Mouse (Mus musculus) spleen, embryonic (tissue): ENCODE measurements at regions not wholly inside any gene's neighbourhood (a gene's known extent, or its start where the extent isn't known, plus 50 kb on each side); places are given as distances from the start of the nearest gene placed in this dataset.

Source experiments
- CTCF ChIA-PET: fragments of 350-600 bp; sonication (Branson Sonifier 250); formaldehyde crosslinking; loops from one replicate; lab custom pipeline; 2022; lab: Charles Lee

DNA sequence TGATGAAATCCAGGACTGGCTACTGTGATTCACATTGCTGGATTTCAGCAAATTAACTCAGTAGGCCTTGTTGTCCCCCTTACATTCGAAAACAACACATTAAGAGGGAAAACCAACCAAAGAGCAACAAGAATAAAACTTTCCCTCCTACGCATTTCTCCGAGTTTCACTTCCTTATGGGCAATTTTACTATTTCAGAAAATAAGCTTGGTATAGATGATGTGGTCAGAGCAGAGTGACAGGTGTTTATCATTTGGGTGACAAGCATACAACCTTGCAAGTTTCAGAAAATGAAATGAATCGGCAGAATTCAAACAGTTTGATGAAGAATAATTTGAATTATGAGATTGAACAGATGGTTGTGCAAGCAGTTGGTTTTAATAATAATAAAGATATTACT is 220.6 kb downstream of the Etaa1 start:
- CTCF ChIA-PET = no interaction called here

DNA sequence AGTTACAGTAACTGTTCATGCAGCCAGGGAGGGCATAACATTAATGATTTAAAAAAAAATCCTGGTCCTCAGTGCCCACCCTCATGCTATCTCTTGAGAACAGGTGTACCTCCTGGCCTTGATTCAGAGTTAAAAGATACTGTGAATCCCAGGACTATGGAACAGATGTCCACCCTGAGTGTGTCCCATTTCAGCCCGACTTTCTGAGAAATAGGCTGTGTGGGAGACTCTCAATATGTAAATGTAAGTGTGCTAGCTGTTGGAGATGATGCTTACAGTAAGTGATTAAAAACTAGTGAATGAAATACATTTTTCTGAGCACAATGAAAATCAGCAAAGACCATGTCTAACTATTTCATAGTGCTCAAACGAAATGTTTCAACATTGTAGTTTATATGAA is 219.2 kb downstream of the Etaa1 start:
- CTCF ChIA-PET = no interaction called here

DNA sequence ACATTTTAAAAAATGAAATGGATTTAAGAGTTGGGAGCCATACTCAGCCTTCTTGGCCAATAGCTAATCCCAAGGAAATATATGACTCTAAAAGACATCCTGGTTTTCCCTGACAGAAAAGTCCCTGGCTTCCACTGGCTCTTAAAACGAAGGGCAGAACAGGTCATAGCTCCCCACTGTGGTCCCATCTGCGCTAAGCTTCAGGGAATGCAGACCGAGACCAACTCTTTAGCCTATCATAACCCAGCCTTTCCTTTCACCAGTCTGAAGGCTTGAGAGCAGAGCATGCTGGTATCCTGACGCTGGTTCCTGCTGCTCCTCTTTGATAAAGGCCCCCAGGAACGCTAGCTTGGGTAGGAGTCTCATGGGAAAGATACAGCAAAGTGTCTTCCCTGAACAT is 214.8 kb downstream of the Etaa1 start:
- CTCF ChIA-PET = no interaction called here

DNA sequence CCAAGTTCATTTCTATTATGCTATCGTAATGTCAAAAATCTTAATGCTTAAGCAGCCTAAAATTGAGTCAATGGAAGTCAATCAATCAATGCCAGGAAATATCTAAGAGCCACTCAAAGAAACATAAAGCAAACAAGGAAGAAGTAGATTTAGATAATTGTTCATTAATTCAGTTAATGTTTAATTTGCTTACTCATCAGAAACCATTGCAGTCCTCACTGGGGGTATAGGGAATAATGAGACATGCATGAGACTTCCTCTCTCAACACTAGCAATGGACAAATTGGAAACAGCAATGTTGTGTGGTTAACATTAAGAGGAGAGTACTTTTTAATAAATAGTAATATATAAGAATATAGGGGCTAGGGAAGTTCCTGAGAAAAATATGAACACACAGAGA is 209.9 kb downstream of the Etaa1 start:
- CTCF ChIA-PET = no interaction called here

DNA sequence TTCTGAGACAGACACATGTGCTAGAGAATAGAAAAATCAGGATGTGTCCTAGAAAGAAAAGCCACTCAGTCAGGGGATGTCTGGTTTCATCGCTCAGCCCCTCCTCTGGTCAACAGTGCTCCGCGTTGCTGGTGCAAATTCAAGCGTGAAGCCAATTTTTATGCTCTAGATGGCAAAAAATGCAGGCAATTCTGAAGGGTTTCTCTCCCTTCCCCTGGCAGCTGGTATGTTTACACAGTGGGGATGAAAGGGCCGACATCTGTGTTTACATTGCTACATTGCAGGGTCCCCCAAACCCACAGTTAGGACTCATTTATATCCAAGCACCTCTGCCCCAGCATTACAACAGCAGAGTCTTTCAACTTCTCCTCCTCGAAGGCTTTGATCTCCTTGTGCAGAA is 203.3 kb downstream of the Etaa1 start:
- CTCF ChIA-PET = no interaction called here

DNA sequence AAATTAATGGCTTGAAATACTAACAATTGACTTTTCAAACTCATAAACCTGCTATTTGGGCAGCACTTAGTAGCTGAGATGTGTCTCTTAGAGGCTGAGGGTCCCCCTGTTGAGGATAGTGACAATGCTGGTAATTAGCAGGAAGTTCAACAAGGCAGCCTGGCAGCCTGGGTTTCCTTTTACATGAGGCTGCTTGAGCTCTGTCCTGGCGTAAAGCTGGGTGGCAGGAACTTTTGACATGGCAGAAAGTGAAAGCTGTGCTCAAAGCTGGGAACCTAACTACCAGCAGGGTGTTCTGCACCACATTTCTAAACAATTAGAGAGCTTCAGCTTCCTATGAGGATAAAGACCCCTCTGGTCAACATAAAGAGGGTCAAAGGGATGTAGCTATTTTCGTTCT is 194.5 kb downstream of the Etaa1 start:
- CTCF ChIA-PET = no interaction called here

DNA sequence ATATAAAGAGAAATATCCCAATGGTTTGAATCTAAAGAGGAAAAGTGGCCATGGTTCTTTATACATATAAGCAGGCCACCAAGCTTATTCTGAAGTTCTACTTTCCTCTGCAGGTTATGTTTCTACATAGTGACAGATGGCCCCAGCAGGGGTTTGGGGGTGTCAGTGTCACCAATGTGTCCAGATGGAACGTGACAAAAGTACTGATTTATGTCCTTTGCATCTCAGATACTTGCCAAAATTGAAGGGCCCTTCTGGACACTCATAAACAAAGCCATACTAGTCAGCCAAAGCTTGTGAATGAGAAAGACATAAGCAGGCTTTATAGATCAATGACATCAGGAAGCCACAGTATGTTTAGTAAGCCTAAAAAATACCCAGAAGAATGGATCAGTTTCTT is 190.3 kb downstream of the Etaa1 start:
- CTCF ChIA-PET = no interaction called here

DNA sequence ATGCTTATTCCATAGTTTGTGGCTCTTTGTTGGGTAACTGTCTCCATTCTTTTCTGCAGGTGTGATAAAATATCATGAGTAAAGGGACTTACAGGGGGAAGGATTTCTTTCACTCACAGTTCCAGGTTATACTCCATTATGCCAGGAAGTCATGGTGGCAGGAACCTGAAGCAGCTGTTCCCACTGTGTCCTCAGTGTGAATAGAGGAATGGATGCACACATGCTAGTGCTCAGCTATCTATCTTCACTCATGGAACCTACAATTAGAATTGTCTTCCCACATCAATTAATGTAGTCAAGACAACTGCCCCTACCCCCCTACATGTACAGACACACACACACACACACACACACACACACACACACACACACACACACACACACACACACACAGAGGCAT is 189.5 kb downstream of the Etaa1 start:
- CTCF ChIA-PET = interaction anchor here (0.5 kb wide), 1 partner anchor 1504 kb away, joined by 5 read pairs; no protein-coding TSS in a partner anchor

DNA sequence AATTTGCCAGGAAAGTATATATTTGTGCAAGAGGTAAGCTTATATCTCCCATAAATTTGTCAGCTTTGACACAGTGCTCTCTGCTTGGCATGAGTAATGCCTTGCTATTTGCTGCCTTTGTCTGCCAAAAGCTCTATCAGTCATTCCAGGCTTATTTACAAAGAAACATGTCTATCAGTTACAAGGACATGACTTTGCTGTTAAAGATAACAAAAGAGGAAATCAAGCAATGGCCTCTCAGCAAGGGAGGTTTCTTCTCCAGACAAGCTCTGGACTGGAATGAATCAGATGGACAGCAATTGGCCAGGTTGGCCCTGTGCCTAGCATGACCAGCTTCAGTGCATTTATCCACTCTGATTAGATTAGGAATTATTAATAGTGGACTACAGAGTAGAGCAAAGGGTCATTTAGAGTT is 185.3 kb downstream of the Etaa1 start:
- CTCF ChIA-PET = no interaction called here

DNA sequence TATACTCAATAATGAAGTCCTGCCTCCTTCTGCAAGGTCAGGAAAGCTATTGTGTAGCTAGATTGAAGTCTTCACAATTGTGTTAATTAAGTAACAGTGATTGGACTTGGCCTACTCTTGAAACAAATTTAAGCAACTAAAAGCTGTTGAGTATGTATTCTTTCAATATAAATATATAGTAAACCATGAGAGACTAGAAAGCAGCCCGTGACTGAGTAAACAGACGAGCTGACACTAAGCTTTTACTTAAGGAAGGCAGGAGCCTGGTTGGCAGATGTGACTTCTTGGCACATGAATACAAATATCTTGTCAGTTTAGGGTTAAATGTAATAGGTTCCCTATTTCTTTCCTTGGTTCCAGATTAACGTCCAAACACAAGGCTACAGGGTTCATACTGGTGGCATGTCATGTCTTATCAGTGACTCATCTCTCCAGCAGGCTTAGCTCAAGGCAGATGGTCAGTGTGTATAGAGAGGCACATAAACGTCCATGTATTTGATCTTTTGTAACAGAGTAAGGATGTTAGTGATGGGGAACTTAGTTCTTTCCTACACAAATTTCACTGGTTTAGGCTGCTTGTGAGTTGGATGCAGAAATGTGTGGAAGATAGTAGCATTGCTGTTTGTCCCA is 184.7 kb downstream of the Etaa1 start:
- CTCF ChIA-PET = no interaction called here

DNA sequence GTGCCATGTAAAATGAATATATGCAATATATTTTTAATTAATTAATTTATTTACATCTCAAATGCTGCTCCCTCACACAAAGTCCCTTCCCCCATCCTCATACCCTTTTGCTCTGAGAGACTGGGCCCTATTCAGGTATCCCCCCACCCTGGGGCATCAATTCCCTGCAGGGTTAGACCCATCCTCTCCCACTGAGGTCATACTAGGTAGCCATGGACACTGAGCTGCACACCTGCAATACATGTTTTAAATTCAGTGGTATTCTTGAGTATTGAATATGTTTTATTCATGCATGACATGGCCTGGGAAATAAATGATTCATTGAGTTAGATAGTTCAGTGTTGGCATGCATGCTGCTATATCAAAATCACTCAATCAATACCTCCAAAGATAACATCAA is 156.0 kb downstream of the Etaa1 start:
- CTCF ChIA-PET = no interaction called here

DNA sequence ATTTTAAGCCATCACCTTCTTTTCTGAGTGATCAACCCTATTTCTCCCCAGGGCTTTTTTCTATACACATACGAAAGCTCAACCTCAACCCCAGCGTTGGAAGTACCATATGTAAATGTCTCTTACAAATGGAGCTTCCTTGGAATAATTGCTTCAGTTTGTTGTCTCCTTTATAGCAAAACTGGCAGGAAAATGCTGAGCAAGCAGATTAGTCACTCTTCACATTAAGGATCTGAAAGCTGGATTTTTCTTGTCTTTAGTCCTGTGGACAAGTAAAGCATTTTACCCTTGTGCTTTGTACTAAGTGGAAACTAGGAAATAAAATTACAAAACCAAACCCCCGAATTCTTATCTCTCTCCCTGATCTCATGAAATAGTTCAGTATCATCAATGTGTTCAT is 145.8 kb downstream of the Etaa1 start:
- CTCF ChIA-PET = no interaction called here

DNA sequence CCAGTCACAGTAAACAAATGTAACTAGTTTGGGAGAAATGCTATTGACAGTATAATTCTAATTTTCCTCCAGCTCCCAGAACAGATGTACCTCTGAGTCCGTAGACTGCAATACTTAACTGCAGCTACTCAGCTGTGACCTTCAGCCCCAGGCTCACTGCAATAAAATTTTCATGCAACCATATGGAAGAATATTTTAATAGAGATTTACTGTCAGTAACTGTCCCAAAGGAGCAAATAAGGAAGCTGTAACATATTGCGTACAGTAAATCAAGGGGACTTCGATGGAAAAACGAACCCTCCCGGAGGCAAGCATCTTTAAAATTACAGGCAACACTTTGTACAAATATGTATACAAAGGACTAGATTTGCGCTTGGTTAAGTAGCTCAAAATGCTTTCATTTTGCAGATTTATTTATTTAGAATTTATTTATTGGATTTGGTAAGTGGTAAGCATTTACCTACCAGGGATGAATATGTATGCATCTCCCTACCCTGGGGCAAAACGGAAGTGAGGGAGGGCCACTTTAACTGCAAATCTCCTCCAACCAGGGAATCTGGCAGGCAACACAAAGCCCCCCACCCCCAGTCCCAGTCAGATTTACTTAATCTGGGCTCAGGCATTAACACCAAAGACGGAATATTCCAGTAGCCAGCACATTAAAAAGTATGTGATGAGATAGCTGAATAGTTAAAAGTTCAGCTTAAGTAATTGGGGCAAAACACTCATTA is 141.7 kb downstream of the Etaa1 start:
- CTCF ChIA-PET = no interaction called here

DNA sequence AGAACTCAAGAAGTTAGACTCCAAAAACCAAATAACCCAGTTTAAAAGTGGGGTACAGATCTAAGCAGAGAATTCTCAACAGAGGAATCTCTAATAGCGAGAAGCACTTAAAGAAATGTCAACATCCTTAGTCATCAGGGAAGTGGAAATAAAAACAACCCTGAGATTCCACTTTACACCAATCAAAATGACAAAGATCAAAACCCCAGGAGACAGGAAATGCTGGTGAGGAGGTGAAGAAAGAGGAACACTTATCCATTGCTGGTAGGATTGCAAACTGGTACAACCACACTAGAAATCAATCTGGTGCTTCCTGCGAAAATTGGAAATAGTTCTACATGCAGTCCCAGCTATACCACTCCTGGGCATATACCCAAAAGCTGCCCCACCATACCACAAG is 111.0 kb downstream of the Etaa1 start:
- CTCF ChIA-PET = no interaction called here

DNA sequence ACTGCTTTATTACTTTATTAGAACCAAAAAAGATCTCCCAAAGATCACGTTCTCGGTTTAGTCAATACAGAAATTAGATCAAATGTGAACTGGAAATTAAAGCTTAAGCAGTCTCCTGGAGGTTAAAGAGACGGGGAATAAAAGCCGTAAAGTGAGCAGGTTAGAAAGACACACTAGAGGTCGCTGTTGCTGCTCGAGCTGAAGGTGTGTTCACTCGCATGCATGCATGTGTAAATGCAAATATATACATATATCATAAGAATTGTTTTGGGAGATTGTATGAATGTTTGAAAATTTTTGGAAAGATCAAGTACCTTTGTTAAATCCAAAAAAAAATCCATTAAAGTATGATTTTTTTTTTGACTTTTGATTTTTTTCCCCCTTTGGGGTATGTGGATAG is 101.3 kb downstream of the Etaa1 start:
- CTCF ChIA-PET = no interaction called here

DNA sequence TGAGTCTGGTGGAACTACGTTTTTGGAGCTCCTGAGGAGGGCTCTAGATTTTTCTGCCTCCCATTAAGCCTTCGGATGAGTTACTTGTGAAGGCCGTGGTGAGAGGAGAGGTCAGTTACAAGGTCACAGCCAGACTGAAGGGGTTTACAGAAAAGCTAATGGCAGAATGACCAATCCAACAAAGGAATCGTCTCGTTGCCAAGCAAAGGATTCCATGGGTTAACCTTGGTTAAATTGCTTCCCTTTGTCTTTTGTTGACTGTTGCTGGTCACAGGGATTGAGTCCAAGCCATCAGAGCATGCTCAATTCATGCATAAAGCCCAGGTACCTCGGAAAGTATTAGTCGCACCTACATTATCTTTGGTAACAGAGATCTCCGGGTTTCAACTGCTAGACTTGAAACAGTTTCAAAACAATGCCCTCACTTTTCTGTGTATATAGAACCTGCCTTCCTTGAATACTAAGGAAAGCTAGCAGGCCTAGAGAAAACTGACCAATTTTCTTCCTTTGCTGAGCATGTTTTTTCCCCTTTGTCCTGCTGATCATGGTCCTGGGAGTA is 100.3 kb downstream of the Etaa1 start:
- CTCF ChIA-PET = no interaction called here

DNA sequence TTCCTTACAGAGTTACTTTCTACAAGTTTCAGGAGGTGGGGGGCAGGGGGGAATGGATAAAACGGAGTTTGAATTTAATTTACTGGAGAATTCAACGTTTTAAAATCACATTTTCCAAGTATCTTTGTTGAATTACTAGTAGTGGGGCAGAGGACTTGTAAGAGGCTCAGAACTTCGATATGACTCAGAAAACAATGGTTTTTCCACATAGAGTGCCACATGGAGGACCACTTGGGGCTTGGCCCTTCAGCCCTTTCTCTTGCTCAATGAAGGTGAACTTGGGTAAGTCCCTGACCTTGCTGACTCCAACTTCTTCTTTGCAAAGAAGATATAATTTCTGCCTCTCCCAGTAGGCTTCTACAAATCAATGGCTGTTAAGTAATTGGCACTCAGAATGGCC is 99.8 kb downstream of the Etaa1 start:
- CTCF ChIA-PET = no interaction called here

DNA sequence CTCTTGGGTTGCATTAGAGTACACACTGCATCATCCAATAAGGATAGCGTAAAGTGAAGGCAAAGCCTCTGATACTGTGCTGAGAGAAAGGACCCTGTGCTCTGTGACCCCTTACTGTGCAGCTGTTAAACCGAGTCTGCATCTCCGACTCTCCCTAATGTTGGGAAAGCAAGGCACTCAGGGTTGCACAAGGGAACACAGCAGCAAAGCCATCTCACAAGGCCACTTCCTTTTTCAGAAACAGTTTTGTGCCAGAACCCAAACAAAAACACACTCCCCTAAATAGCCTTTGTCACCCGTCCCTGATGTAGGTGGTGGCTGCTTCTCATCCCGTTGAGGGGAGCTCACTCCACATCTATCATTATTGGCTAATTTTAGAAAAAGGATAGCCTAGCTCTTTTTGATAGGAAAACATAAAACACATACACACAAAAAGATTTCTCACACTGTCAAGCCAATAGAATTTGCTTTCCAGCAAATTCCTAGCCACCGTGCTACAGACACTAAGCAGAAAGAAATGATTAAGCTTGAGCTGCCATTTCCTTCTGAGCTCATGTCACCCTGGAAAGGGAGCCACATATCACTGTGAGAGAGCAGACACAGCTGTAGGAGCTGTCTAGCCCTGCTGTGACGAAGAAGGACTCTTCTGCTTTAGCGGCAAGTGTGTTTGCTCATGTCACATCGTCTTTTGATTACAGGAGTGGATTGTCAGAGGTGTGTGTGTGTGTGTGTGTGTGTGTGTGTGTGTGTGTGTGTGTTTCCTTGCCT is 94.1 kb downstream of the Etaa1 start:
- CTCF ChIA-PET = no interaction called here

DNA sequence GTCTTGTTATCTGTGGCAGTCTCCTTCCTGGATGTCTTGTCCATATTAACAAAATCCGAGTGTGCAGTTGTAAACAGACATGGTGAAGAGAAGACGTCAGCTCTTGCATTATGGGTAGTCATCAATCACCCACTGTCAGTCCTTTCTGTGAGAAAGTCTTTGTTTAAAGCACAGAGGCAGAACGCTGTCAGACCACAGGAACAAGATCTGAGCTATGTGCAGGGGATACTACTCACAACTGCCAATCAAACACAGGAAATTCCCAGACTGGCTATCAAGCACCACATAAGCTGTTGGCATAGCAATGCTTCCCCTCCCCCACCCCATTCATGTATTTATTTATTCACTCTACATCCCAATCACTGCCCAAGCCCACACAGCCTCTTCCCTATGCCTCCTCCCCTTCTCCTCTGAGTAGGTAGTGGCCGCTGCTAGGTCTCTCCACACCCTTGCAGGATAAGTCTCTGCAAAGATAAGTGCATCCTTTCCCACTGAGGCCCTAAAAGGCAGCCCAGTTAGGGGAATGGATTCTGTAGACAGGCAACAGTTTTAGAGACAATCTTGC is 88.8 kb downstream of the Etaa1 start:
- CTCF ChIA-PET = no interaction called here

DNA sequence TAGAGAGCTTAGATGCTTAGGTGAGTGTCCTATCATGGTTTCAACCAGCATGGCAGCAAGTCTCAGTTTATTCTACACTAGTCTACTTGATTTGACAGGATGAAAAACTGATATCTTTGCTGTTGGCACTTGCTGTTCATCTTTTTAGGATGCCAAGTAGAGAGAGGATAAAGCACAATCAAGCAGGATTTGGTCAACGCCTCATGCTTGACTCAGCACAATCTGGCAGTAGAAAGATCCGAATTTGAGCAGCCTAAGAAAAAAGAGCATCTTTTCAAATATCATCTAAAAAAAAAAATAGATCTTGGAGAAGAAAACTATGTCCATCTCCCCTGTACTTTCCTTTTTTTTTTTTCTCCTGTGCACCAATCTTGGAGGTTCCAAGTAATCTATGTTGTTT is 83.0 kb downstream of the Etaa1 start:
- CTCF ChIA-PET = no interaction called here

DNA sequence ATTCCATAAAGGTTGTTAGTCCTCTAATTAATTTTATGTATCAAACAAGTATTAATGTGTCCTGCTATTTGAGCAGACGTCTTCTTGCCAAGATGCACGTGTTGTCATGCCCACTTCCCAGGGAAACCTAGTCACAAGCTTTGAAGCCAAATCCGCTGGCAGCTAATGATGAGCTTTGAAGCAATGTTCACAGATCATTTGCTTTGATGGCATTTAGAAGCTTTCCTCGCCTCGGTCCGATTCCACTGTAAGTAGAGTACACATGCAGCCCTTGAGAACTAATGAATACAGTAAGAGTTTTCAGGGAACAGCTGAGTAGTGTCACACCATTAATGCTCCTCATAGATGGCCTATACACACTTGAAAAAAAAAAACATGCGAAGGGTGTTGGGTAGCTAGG is 81.8 kb downstream of the Etaa1 start:
- CTCF ChIA-PET = no interaction called here

DNA sequence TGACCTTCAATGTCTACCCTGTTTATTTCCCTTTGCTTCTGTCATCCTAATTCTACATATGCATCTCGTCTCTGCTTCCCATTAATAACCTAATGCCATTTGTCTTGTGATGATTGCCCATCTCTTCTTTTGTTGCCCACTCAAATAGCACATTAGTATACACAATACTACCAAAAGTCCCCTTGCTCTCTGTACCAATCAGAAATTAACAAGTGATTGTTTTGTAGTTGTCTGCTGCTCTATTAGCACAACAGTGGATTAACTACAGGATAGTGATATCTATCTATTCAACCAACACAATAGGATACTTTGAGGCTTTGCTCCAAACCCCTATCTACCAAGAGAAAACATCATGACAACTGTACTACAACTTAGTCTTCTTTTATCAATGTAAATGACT is 70.4 kb downstream of the Etaa1 start:
- CTCF ChIA-PET = no interaction called here
